Mouse (Mus musculus) kidney, postnatal 36 days (tissue): ENCODE measurements around the gene Nbas.

ENCODE experiments used
- DNase-seq, 2 experiments: peaks; one replicate each; pipeline ENCODE4 v3.0.0; 2021 to 2022; ENCODE audit warnings: mixed read lengths in 2 of 2

The Nbas gene

GRCm38 (mm10) chr12:13268826-13269449 is at the start of gene Nbas:
Gene Nbas (plus strand): TSS chr12:13269133.
- DNase-seq, result peak; percentile 90 to 94

- DNase-seq, result no peak
Observed at GRCm38 (mm10) chr12:13242453-13242852, 26.5 kb upstream of the Nbas start.

- peak; percentile 75 to 85 for DNase-seq
Observed at GRCm38 (mm10) chr12:13248691-13249572, 20.0 kb upstream of the Nbas start, which contains the start of gene Ddx1. Gene Ddx1 (minus strand): TSS chr12:13249213.

GRCm38 (mm10) chr12:13249573-13249919 is 19.4 kb upstream of the Nbas start:
- no peak for DNase-seq

GRCm38 (mm10) chr12:13255068-13255467 is 13.9 kb upstream of the Nbas start:
- no peak for DNase-seq

GRCm38 (mm10) chr12:13255701-13256100 is 13.2 kb upstream of the Nbas start:
- DNase-seq, result no peak

GRCm38 (mm10) chr12:13268412-13268811 is 521 bp upstream of the Nbas start:
- no peak for DNase-seq

- no peak for DNase-seq
Observed at GRCm38 (mm10) chr12:13269570-13270390, 847 bp downstream of the Nbas start.

- DNase-seq, result no peak
Observed at GRCm38 (mm10) chr12:13291453-13291852, 22.5 kb downstream of the Nbas start.

GRCm38 (mm10) chr12:13293421-13293881 is 24.5 kb downstream of the Nbas start:
- no peak for DNase-seq

GRCm38 (mm10) chr12:13303037-13303436 is 34.1 kb downstream of the Nbas start:
- no peak for DNase-seq

- DNase-seq, result no peak
Observed at GRCm38 (mm10) chr12:13313966-13314365, 45.0 kb downstream of the Nbas start.

GRCm38 (mm10) chr12:13314384-13314783 is 45.5 kb downstream of the Nbas start:
- no peak for DNase-seq

GRCm38 (mm10) chr12:13315081-13315480 is 46.1 kb downstream of the Nbas start:
- DNase-seq, result no peak

GRCm38 (mm10) chr12:13342535-13342934 is 73.6 kb downstream of the Nbas start:
- no peak for DNase-seq

- DNase-seq, result no peak
Observed at GRCm38 (mm10) chr12:13356201-13356600, 87.3 kb downstream of the Nbas start.

GRCm38 (mm10) chr12:13356769-13357168 is 87.8 kb downstream of the Nbas start:
- DNase-seq, result no peak

GRCm38 (mm10) chr12:13357229-13357628 is 88.3 kb downstream of the Nbas start:
- no peak for DNase-seq

GRCm38 (mm10) chr12:13358849-13359248 is 89.9 kb downstream of the Nbas start:
- no peak for DNase-seq

- no peak for DNase-seq
Observed at GRCm38 (mm10) chr12:13360183-13360811, 91.4 kb downstream of the Nbas start.

- no peak for DNase-seq
Observed at GRCm38 (mm10) chr12:13381580-13381979, 112.6 kb downstream of the Nbas start.

- no peak for DNase-seq
Observed at GRCm38 (mm10) chr12:13382046-13382445, 113.1 kb downstream of the Nbas start.

GRCm38 (mm10) chr12:13389644-13390043 is 120.7 kb downstream of the Nbas start:
- DNase-seq, result no peak
